Mouse (Mus musculus) ES-Bruce4 (cell line): ENCODE measurements at regions not wholly inside any gene's neighbourhood (a gene's known extent, or its start where the extent isn't known, plus 50 kb on each side); places are given as distances from the start of the nearest gene placed in this dataset.

ENCODE experiments used
- H3K27ac ChIP-seq: 2 replicates; pipeline ENCODE4 v1.5.1; 2012; ENCODE audit warnings: low read length, inconsistent platforms; ENCODE audit not compliant: insufficient read depth
- H3K27me3 ChIP-seq: 2 replicates; pipeline ENCODE4 v1.6.1; 2012; ENCODE audit warnings: mild to moderate bottlenecking, low read length, inconsistent platforms; ENCODE audit not compliant: control insufficient read depth, poor library complexity, insufficient read depth, severe bottlenecking
- H3K36me3 ChIP-seq: 2 replicates; pipeline ENCODE4 v1.6.1; 2012; ENCODE audit warnings: inconsistent platforms, mild to moderate bottlenecking, low read length, moderate library complexity; ENCODE audit not compliant: control insufficient read depth, poor library complexity, insufficient read depth, severe bottlenecking
- H3K4me1 ChIP-seq: one replicate; pipeline ENCODE4 v1.8.1; 2011; ENCODE audit warnings: low read length; ENCODE audit not compliant: control insufficient read depth, insufficient read depth
- H3K4me3 ChIP-seq: 2 replicates; pipeline ENCODE4 v1.5.1; 2011; ENCODE audit warnings: low read depth, mild to moderate bottlenecking, low read length
- H3K9ac ChIP-seq: 2 replicates; pipeline ENCODE4 v1.6.1; 2012; ENCODE audit warnings: low read depth, mild to moderate bottlenecking, inconsistent platforms; ENCODE audit not compliant: poor library complexity, severe bottlenecking
- H3K9me3 ChIP-seq: replicated peaks from 2 replicates; pipeline ENCODE4 v1.6.1; 2012; ENCODE audit warnings: mild to moderate bottlenecking, low read length, inconsistent platforms; ENCODE audit not compliant: control insufficient read depth, poor library complexity, insufficient read depth, severe bottlenecking
- CTCF ChIP-seq: IDR thresholded peaks from one replicate; pipeline ENCODE4 v1.8.1; 2011; ENCODE audit warnings: low read depth, low read length
- EP300 ChIP-seq: IDR thresholded peaks from 2 replicates; pipeline ENCODE4 v1.6.1; 2011; ENCODE audit warnings: low read depth, low read length; ENCODE audit not compliant: insufficient read depth
- POLR2A ChIP-seq: IDR thresholded peaks from one replicate; pipeline ENCODE4 v1.8.1; 2011; ENCODE audit warnings: low read length; ENCODE audit not compliant: insufficient read depth

GRCm38 (mm10) chr12:95054887-95055286 is 637.1 kb upstream of the Flrt2 start:
- H3K4me1 ChIP-seq: no peaks in the 10 kb centered on the region
- no peak for TF ChIP-seq POLR2A
- no peak for TF ChIP-seq EP300

GRCm38 (mm10) chr12:95056926-95057325 is 635.1 kb upstream of the Flrt2 start:
- Histone ChIP-seq H3K4me1 (no peaks in the 10 kb centered on the region), H3K27me3 (no peaks in the 10 kb centered on the region), H3K9me3 (no peaks in the 10 kb centered on the region), H3K9ac (no peak overlapping the region), H3K4me3 (no peak overlapping the region), H3K27ac (no peak overlapping the region), H3K36me3 (no peaks in the 10 kb centered on the region)
- TF ChIP-seq POLR2A (no peak), CTCF (no peak), EP300 (no peak)

More at GRCm38 (mm10) chr12:95054887-95055286, 637.1 kb upstream of the Flrt2 start:
- Histone ChIP-seq H3K9me3 (no peaks in the 10 kb centered on the region), H3K27me3 (no peaks in the 10 kb centered on the region), H3K4me3 (no peak overlapping the region), H3K36me3 (no peaks in the 10 kb centered on the region), H3K9ac (no peak overlapping the region), H3K27ac (no peak overlapping the region)

- TF ChIP-seq POLR2A (no peak), EP300 (no peak), CTCF (no peak)
- Histone ChIP-seq H3K4me3 (no peak overlapping the region), H3K9ac (no peak overlapping the region), H3K27ac (no peak overlapping the region), H3K27me3 (no peaks in the 10 kb centered on the region), H3K4me1 (no peaks in the 10 kb centered on the region), H3K9me3 (no peaks in the 10 kb centered on the region), H3K36me3 (no peaks in the 10 kb centered on the region)
These were observed 632.6 kb upstream of the Flrt2 start for GRCm38 (mm10) chr12:95059396-95059795.

GRCm38 (mm10) chr12:95072307-95072706 is 619.7 kb upstream of the Flrt2 start:
- TF ChIP-seq CTCF (no peak), POLR2A (no peak), EP300 (no peak)
- Histone ChIP-seq H3K27me3 (no peaks in the 10 kb centered on the region), H3K4me1 (no peaks in the 10 kb centered on the region), H3K4me3 (no peak overlapping the region), H3K36me3 (no peaks in the 10 kb centered on the region), H3K9me3 (no peaks in the 10 kb centered on the region), H3K27ac (no peak overlapping the region), H3K9ac (no peak overlapping the region)

- TF ChIP-seq POLR2A: no peak
- TF ChIP-seq CTCF: no peak
- TF ChIP-seq EP300: no peak
These were observed 572.6 kb upstream of the Flrt2 start for GRCm38 (mm10) chr12:95119223-95119952.

GRCm38 (mm10) chr12:95132804-95133203 is 559.2 kb upstream of the Flrt2 start:
- Histone ChIP-seq H3K27me3 (no peaks in the 10 kb centered on the region), H3K4me1 (no peaks in the 10 kb centered on the region), H3K9ac (no peak overlapping the region), H3K4me3 (no peak overlapping the region), H3K27ac (no peak overlapping the region), H3K36me3 (no peaks in the 10 kb centered on the region), H3K9me3 (no peaks in the 10 kb centered on the region)
- TF ChIP-seq CTCF (no peak), POLR2A (no peak), EP300 (no peak)

More at GRCm38 (mm10) chr12:95119223-95119952, 572.6 kb upstream of the Flrt2 start:
- Histone ChIP-seq H3K36me3 (no peaks in the 10 kb centered on the region), H3K9me3 (no peaks in the 10 kb centered on the region), H3K27me3 (no peaks in the 10 kb centered on the region), H3K9ac (no peak overlapping the region), H3K4me3 (no peak overlapping the region), H3K27ac (no peak overlapping the region), H3K4me1 (no peaks in the 10 kb centered on the region)
